8 mouse cellular contexts compared by ENCODE assay signal in the genomic region with DNA sequence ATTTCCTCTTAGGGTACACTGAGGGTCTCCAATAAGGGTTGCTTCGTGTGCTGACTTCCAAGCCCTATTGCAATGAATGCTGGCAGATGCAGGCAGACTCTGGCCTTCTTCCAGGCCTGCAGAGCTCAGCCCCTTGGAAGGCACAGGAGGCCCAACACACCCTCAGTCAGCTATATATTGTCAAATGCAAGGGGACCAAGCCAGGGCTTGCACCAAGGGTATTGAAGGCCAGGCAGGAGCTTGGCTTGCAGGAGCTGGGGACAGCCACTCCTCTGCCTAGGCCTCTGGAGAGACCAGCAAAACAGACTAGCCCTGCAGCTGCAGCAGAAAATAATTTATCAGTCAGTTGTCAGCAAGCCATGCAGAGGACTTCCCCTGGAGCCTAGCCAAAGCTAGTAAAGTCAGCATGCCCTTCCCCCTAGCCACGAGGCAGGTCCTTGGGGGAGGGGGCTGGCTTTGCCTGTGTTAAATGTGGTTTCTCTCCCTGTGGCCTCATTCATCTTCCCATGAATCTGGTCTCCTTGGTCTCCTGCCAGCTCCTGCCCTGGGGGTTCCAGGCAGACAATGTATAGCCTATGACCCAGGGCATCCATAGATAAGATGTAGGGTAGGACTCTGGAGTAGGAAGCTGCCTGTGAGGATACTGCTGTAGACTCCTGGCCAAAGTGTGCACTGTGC. TPM values are rescaled to one million over a fixed set of nuclear protein-coding genes. Genes with fewer than 3 reads are reported as not detected.
DNase-seq lines count a peak whose midpoint lies in the region; ATAC-seq lines count a peak whose summit lies in the region.
"Had no signal": no experiment of that assay in that cellular context is flagged by ENCODE, and none has a peak within 500 bp of the region (broad histone marks: within the 10 kb centered on the region; RNA-seq: fewer than 3 reads in every experiment).

No protein-coding gene starts in this region.

- no peaks in the 10 kb centered on the region for H3K36me3 ChIP-seq in intestine, embryonic 15.5 days
- no peaks in the 10 kb centered on the region for H3K36me3 ChIP-seq in intestine, embryonic 16.5 days (ENCODE audit: control insufficient read depth, insufficient read depth, low read length)
- no peaks in the 10 kb centered on the region for H3K36me3 ChIP-seq in midbrain, embryonic 11.5 days (ENCODE audit: control insufficient read depth, insufficient read depth, low read length)
- H3K36me3 ChIP-seq: liver, embryonic 15.5 days had no signal

- H3K9ac ChIP-seq in intestine, embryonic 15.5 days = no peak overlapping the region
- no peak overlapping the region for H3K9ac ChIP-seq in intestine, embryonic 16.5 days (ENCODE audit: low read depth, low read length)
- no peak overlapping the region for H3K9ac ChIP-seq in midbrain, embryonic 11.5 days (ENCODE audit: low read length)
- H3K9ac ChIP-seq: liver, embryonic 15.5 days had no signal

- no peaks in the 10 kb centered on the region for H3K9me3 ChIP-seq in intestine, embryonic 15.5 days
- H3K9me3 ChIP-seq in intestine, embryonic 16.5 days (ENCODE audit: control insufficient read depth, low read length) = no peaks in the 10 kb centered on the region
- H3K9me3 ChIP-seq in midbrain, embryonic 11.5 days (ENCODE audit: control insufficient read depth, low read length) = no peaks in the 10 kb centered on the region
- H3K9me3 ChIP-seq: liver, embryonic 15.5 days had no signal

- peak; percentile 69 for DNase-seq in embryo, embryonic 10 days (ENCODE audit: low spot score)
- peak; percentile 50 for DNase-seq in forelimb bud, embryonic 11.5 days (ENCODE audit: low read depth, low spot score)
- peak; percentile 74 for DNase-seq in midbrain, embryonic 11.5 days (ENCODE audit: low spot score, missing footprints)
- no peak for DNase-seq in spleen, postnatal 36 days (ENCODE audit: low spot score in 2 of 2)
- no peak for DNase-seq in lung, postnatal 36 days

- no peaks in the 10 kb centered on the region for H3K27me3 ChIP-seq in intestine, embryonic 15.5 days (replicated peaks)
- no peaks in the 10 kb centered on the region for H3K27me3 ChIP-seq in intestine, embryonic 16.5 days (replicated peaks; ENCODE audit: control insufficient read depth, insufficient read depth, low read length)
- no peaks in the 10 kb centered on the region for H3K27me3 ChIP-seq in midbrain, embryonic 11.5 days (ENCODE audit: control insufficient read depth, insufficient read depth, low read length)
- H3K27me3 ChIP-seq: liver, embryonic 15.5 days had no signal

- peak; percentile 39; the same call in 1 of the 2 replicates for ATAC-seq in intestine, embryonic 15.5 days
- no peak; the same call in 1 of the 2 replicates for ATAC-seq in intestine, embryonic 16.5 days
- ATAC-seq in midbrain, embryonic 11.5 days (ENCODE audit: low FRiP score) = no peak

- no peak overlapping the region for H3K4me2 ChIP-seq in intestine, embryonic 15.5 days (replicated peaks)
- no peak overlapping the region for H3K4me2 ChIP-seq in intestine, embryonic 16.5 days (ENCODE audit: low read depth, low read length)
- no peak overlapping the region for H3K4me2 ChIP-seq in midbrain, embryonic 11.5 days
- H3K4me2 ChIP-seq: liver, embryonic 15.5 days had no signal

- WGBS in intestine, embryonic 15.5 days = 30% methylated on average over 2 of the region's 2 CpGs
- WGBS in intestine, embryonic 16.5 days = 22% methylated on average over 2 of the region's 2 CpGs
- 73% methylated on average over 2 of the region's 2 CpGs for WGBS in midbrain, embryonic 11.5 days

- H3K27ac ChIP-seq in intestine, embryonic 15.5 days = no peak overlapping the region
- no peak overlapping the region for H3K27ac ChIP-seq in intestine, embryonic 16.5 days (ENCODE audit: low read length)
- H3K27ac ChIP-seq in midbrain, embryonic 11.5 days (ENCODE audit: low read depth, low read length) = no peak overlapping the region
- H3K27ac ChIP-seq: liver, embryonic 15.5 days had no signal

- peaks cover 16% of the 10 kb centered on the region for H3K4me1 ChIP-seq in intestine, embryonic 15.5 days (replicated peaks)
- peaks cover 20% of the 10 kb centered on the region for H3K4me1 ChIP-seq in intestine, embryonic 16.5 days (ENCODE audit: control insufficient read depth, insufficient read depth, low read length)
- no peaks in the 10 kb centered on the region for H3K4me1 ChIP-seq in midbrain, embryonic 11.5 days (ENCODE audit: control insufficient read depth, insufficient read depth, low read length)
- H3K4me1 ChIP-seq: liver, embryonic 15.5 days had no signal

- H3K4me3 ChIP-seq in intestine, embryonic 15.5 days (replicated peaks) = no peak overlapping the region
- H3K4me3 ChIP-seq in intestine, embryonic 16.5 days (ENCODE audit: low read length) = no peak overlapping the region
- no peak overlapping the region for H3K4me3 ChIP-seq in midbrain, embryonic 11.5 days (ENCODE audit: low read depth, low read length)
- H3K4me3 ChIP-seq: liver, embryonic 15.5 days had no signal

RNA-seq across cellular contexts. Expression of a gene that starts 43.6 kb away (rescaled TPM):
- polyA plus RNA-seq in intestine, embryonic 15.5 days (2015; fragmentation: Nextera tagmentation; extraction: Ambion mirVana) = 32.2 and 33.6 TPM in 2 replicates
- polyA plus RNA-seq in intestine, embryonic 16.5 days (2015; fragmentation: Nextera tagmentation; extraction: Ambion mirVana) = 25.2 and 26.0 TPM in 2 replicates
- 272 and 295 TPM in 2 replicates for polyA plus RNA-seq in midbrain, embryonic 11.5 days (2014; fragmentation: Nextera tagmentation; extraction: Ambion mirVana)

Comparison
In these comparisons a context has a peak if more than half of its experiments do, and no peak if none do; other contexts are left out.
1. DNase-seq: peak in embryo, embryonic 10 days (single experiment), forelimb bud, embryonic 11.5 days (single experiment) and midbrain, embryonic 11.5 days (single experiment); none in spleen, postnatal 36 days (0 of 2) and lung, postnatal 36 days (single experiment).